Mouse (Mus musculus): ENCODE measurements around the gene Cdk6.
A peak's percentile ranks its signal among the peaks of the same experiment; 100 is the strongest.

DNA sequence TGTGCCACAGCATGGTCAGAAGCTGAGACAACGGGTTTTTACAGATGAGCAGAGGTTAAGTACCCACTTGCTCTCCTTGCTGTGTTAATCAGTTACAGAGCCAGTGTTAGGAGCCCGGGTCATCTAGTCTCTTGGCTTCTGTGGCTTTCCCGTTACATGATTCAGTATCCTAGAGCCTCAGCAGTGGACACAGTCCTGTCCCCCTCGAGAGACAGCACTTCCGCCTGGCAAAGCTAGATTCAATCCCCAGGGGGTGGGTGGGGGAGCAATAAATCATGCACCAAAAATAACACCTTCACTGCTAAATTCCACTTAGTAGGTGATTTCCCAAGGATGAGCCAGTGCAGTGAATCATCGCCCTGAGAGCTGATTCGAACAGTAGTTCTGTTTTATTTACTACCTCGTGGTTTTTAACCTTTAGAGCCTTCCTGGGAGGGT is 160.3 kb downstream of the Cdk6 start:
- TF ChIP-seq POLR2A (IDR thresholded peaks at IDR 0.05; ENCODE audit: insufficient read length, low read depth) (no peak), TCF12 (IDR thresholded peaks at IDR 0.05; ENCODE audit: insufficient read depth, poor library complexity, severe bottlenecking) (no peak), MYOG (IDR thresholded peaks at IDR 0.05; ENCODE audit: control insufficient read depth in 1 of 3, insufficient read depth in 1 of 3, insufficient read length in 2 of 3, low read depth in 2 of 3) (no peak), MAX (IDR thresholded peaks at IDR 0.05; ENCODE audit: low read depth) (no peak), CEBPB (IDR thresholded peaks at IDR 0.05; ENCODE audit: insufficient read depth, poor library complexity, severe bottlenecking) (0 out of 2 replicates have a peak, but pooled peaks have one; percentile 46), POLR2AphosphoS2 (IDR thresholded peaks at IDR 0.05; ENCODE audit: insufficient read length, low read depth) (no peak), USF1 (IDR thresholded peaks at IDR 0.05; ENCODE audit: low read depth) (no peak), E2F4 (IDR thresholded peaks at IDR 0.05; ENCODE audit: insufficient read depth) (no peak), SRF (IDR thresholded peaks at IDR 0.05; ENCODE audit: control insufficient read depth, insufficient read length, low read depth) (no peak), MYOD1 (IDR thresholded peaks at IDR 0.05; ENCODE audit: control insufficient read depth in 1 of 3, insufficient read length in 2 of 3, low read depth in 2 of 3) (no peak), REST (IDR thresholded peaks at IDR 0.05; ENCODE audit: insufficient read depth, insufficient read length) (no peak), TCF3 (IDR thresholded peaks at IDR 0.05; ENCODE audit: insufficient read length, low read depth) (no peak)

All from myocyte (in vitro differentiated cells).